Mouse (Mus musculus) liver, embryonic 16.5 days (tissue): ENCODE measurements around the gene Asf1b. TPM values are rescaled to one million over a fixed set of nuclear protein-coding genes. Genes with fewer than 3 reads are reported as not detected.

Experiments used
- ATAC-seq: fragments of 200-750 bp; cut with Nextera tagmentation; 2 replicates; pipeline ENCODE4 v1.8.0; 2017; ENCODE audit warnings: low read depth, mild to moderate bottlenecking, moderate number of reproducible peaks, moderate library complexity
- H3K27ac ChIP-seq: fragments of 300-500 bp; sonication (generic); 2 replicates; pipeline ENCODE4 v1.5.1; 2014; ENCODE audit warnings: mild to moderate bottlenecking, low read length
- H3K27me3 ChIP-seq: fragments of 300-500 bp; sonication (generic); 2 replicates; pipeline ENCODE4 v1.6.1; 2014; ENCODE audit warnings: low read depth, low read length, mixed read lengths; ENCODE audit not compliant: control insufficient read depth, insufficient read depth
- H3K36me3 ChIP-seq: fragments of 300-500 bp; sonication (generic); 2 replicates; pipeline ENCODE4 v1.6.1; 2014; ENCODE audit warnings: mild to moderate bottlenecking; ENCODE audit not compliant: control insufficient read depth, insufficient read depth
- H3K4me1 ChIP-seq: fragments of 300-500 bp; sonication (generic); 2 replicates; pipeline ENCODE4 v1.6.1; 2014; ENCODE audit warnings: low read depth, low read length, mixed read lengths; ENCODE audit not compliant: control insufficient read depth
- H3K4me2 ChIP-seq: fragments of 300-500 bp; sonication (generic); 2 replicates; pipeline ENCODE4 v1.6.1; 2014; ENCODE audit warnings: low read depth, low read length, mixed read lengths
- H3K4me3 ChIP-seq: fragments of 300-500 bp; sonication (generic); 2 replicates; pipeline ENCODE4 v1.5.1; 2014; ENCODE audit warnings: low read depth, mild to moderate bottlenecking, low read length
- H3K9ac ChIP-seq: fragments of 300-500 bp; sonication (generic); 2 replicates; pipeline ENCODE4 v1.6.1; 2014; ENCODE audit warnings: low read depth, low read length
- H3K9me3 ChIP-seq: fragments of 300-500 bp; sonication (generic); replicated peaks from 2 replicates; pipeline ENCODE4 v1.6.1; 2016; ENCODE audit warnings: low read length; ENCODE audit not compliant: control insufficient read depth
- WGBS: fragments of 180-500 bp; shearing (Covaris S2); extraction: QIAGEN DNeasy Blood & Tissue Kit; methylation state at CpG from one replicate; pipeline ENCODE4 v1.1.7; 2014; ENCODE audit not compliant: insufficient replicate concordance; 5-methylcytosine and 5-hydroxymethylcytosine counted together
- polyA plus RNA-seq: library from polyadenylated mRNA; unstranded; fragments of >200 nt; fragmentation: Nextera tagmentation; extraction: Ambion mirVana; gene quantifications from 2 replicates; pipeline ENCODE4 v1.2.1, GENCODE M21; 2015

Gene Asf1b
- polyA plus RNA-seq, 1 experiment from 2014 or later, result 110 TPM

DNA sequence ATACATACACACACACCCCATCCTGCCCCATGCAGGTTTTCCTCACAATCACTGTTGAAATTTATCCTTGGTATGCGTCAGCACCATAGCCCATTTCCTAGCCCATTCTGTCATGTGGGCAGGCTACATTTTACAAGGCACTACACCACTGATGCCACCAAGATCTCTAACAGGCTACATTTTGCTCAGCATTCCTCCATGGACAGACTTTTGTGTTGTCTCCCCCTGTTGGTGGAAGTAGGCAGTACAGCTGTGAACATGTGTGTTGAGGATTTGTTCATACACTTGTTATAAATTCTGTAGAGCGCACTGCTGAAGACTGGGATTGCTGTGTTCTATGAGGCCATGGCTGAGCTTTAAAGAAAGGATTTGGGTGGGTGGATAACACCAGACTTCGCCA, 33.7 kb upstream of the Asf1b start:
- Histone ChIP-seq H3K4me2 (no peak overlapping the region), H3K9ac (no peak overlapping the region), H3K4me1 (peaks cover 12% of the 10 kb centered on the region), H3K36me3 (no peaks in the 10 kb centered on the region), H3K4me3 (no peak overlapping the region), H3K27me3 (no peaks in the 10 kb centered on the region), H3K9me3 (no peaks in the 10 kb centered on the region), H3K27ac (no peak overlapping the region)
- no peak for ATAC-seq
- 60% methylated on average over 3 of the region's 3 CpGs for WGBS

GRCm38 (mm10) chr8:83922727-83923126, 32.6 kb upstream of the Asf1b start:
- no peaks in the 10 kb centered on the region for H3K9me3 ChIP-seq
- no peak overlapping the region for H3K4me2 ChIP-seq
- H3K9ac ChIP-seq, result no peak overlapping the region
- H3K4me1 ChIP-seq, result peaks cover 9% of the 10 kb centered on the region
- H3K27me3 ChIP-seq, result no peaks in the 10 kb centered on the region
- WGBS, result 80% methylated on average over 8 of the region's 8 CpGs
- H3K27ac ChIP-seq, result no peak overlapping the region
- no peaks in the 10 kb centered on the region for H3K36me3 ChIP-seq
- H3K4me3 ChIP-seq, result no peak overlapping the region
- no peak for ATAC-seq

GRCm38 (mm10) chr8:83924585-83924984, 30.7 kb upstream of the Asf1b start:
- no peak overlapping the region for H3K4me3 ChIP-seq
- no peak overlapping the region for H3K27ac ChIP-seq
- no peak for ATAC-seq
- no peaks in the 10 kb centered on the region for H3K36me3 ChIP-seq
- 77% methylated on average over 5 of the region's 5 CpGs for WGBS
- H3K9ac ChIP-seq, result no peak overlapping the region
- H3K4me1 ChIP-seq, result no peaks in the 10 kb centered on the region
- H3K9me3 ChIP-seq, result no peaks in the 10 kb centered on the region
- H3K4me2 ChIP-seq, result no peak overlapping the region
- no peaks in the 10 kb centered on the region for H3K27me3 ChIP-seq

- ATAC-seq, result no peak
- H3K36me3 ChIP-seq, result no peaks in the 10 kb centered on the region
Measured at GRCm38 (mm10) chr8:83926266-83926665, 29.0 kb upstream of the Asf1b start.

DNA sequence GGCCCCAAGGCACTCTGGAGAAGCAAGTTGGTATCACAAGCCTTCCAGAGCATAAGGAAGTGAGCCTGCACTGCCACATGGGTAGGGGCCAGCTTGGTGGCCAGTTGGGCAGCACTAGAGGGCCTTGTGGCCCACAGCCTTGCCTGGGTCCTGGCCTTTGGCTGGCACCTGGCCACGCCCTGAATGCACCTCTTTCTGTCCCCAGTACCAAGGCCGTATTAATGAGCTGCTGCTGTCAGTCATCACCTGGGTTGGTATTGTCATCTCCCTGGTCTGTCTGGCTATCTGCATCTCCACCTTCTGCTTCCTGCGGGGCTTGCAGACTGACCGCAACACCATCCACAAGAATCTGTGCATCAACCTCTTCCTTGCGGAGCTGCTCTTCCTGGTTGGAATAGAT, 21.1 kb upstream of the Asf1b start:
- ATAC-seq, result no peak
- Histone ChIP-seq H3K4me1 (no peaks in the 10 kb centered on the region), H3K27me3 (no peaks in the 10 kb centered on the region), H3K9me3 (no peaks in the 10 kb centered on the region), H3K36me3 (no peaks in the 10 kb centered on the region), H3K27ac (no peak overlapping the region), H3K9ac (no peak overlapping the region), H3K4me3 (no peak overlapping the region), H3K4me2 (no peak overlapping the region)
- WGBS, result 74% methylated on average over 5 of the region's 5 CpGs

More at GRCm38 (mm10) chr8:83926266-83926665, 29.0 kb upstream of the Asf1b start:
- Histone ChIP-seq H3K27me3 (no peaks in the 10 kb centered on the region), H3K4me2 (no peak overlapping the region), H3K4me3 (no peak overlapping the region), H3K9ac (no peak overlapping the region), H3K4me1 (no peaks in the 10 kb centered on the region), H3K9me3 (no peaks in the 10 kb centered on the region), H3K27ac (no peak overlapping the region)
- 63% methylated on average over 7 of the region's 7 CpGs for whole genome bisulfite sequencing

DNA sequence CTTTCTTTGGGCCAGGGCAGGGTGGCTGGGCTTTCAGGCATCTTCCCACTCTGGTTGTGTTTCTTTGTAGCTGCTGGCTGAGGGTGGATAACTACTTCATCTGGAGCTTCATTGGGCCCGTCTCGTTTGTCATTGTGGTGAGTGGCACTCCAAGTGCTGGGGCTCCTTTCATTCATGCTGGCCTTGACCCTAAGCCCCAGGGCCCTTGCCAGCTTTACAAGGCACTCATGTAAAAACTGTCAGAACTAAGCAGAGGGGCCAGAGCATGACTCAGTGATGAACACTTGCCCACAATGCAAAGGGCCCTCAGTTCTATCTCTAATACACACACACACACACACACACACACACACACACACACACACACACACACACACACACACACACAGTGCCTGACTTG, 20.3 kb upstream of the Asf1b start:
- Histone ChIP-seq H3K27me3 (no peaks in the 10 kb centered on the region), H3K4me2 (no peak overlapping the region), H3K27ac (no peak overlapping the region), H3K4me3 (no peak overlapping the region), H3K4me1 (no peaks in the 10 kb centered on the region), H3K9me3 (no peaks in the 10 kb centered on the region), H3K36me3 (no peaks in the 10 kb centered on the region), H3K9ac (no peak overlapping the region)
- ATAC-seq, result no peak
- WGBS, result 73% methylated on average over 2 of the region's 2 CpGs

GRCm38 (mm10) chr8:83935435-83935834, 19.9 kb upstream of the Asf1b start:
- Histone ChIP-seq H3K9me3 (no peaks in the 10 kb centered on the region), H3K4me3 (no peak overlapping the region), H3K4me2 (no peak overlapping the region), H3K27me3 (no peaks in the 10 kb centered on the region), H3K27ac (no peak overlapping the region), H3K4me1 (no peaks in the 10 kb centered on the region), H3K36me3 (no peaks in the 10 kb centered on the region), H3K9ac (no peak overlapping the region)
- ATAC-seq, result no peak
- WGBS, result 77% methylated on average over 8 of the region's 8 CpGs

DNA sequence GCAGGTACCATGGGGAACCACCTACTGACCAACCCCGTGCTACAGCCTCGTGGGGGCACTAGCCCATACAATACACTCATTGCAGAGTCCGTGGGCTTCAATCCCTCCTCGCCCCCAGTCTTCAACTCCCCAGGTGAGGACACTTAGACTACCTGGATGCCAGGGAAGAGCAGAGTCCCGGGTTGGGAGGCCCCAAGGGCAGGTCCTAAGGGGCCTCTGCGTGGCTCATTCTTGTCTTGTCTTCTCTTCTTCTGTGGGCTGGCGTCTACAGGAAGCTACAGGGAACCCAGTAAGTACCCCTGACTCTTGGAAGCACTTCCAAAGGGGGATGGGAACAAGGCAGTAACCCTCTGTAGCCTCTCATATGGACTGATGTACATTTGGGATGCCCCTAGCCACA, 17.7 kb upstream of the Asf1b start:
- no peak for ATAC-seq
- 66% methylated on average over 7 of the region's 7 CpGs for WGBS
- no peaks in the 10 kb centered on the region for H3K36me3 ChIP-seq
- H3K27ac ChIP-seq, result no peak overlapping the region
- no peak overlapping the region for H3K4me3 ChIP-seq
- no peaks in the 10 kb centered on the region for H3K9me3 ChIP-seq
- H3K27me3 ChIP-seq, result no peaks in the 10 kb centered on the region
- H3K4me2 ChIP-seq, result no peak overlapping the region
- H3K9ac ChIP-seq, result no peak overlapping the region
- no peaks in the 10 kb centered on the region for H3K4me1 ChIP-seq

DNA sequence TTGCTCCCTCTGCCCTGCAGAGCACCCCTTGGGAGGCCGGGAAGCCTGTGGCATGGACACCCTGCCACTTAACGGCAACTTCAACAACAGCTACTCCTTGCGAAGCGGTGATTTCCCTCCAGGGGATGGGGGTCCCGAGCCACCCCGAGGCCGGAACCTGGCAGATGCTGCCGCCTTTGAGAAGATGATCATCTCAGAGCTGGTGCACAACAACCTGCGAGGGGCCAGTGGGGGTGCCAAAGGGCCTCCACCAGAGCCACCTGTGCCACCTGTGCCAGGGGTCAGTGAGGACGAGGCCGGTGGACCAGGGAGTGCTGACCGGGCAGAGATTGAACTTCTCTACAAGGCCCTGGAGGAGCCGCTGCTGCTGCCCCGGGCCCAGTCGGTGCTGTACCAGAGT, 17.0 kb upstream of the Asf1b start:
- Histone ChIP-seq H3K4me2 (no peak overlapping the region), H3K27ac (no peak overlapping the region), H3K4me1 (no peaks in the 10 kb centered on the region), H3K9me3 (no peaks in the 10 kb centered on the region), H3K9ac (no peak overlapping the region), H3K36me3 (no peaks in the 10 kb centered on the region), H3K4me3 (no peak overlapping the region), H3K27me3 (no peaks in the 10 kb centered on the region)
- WGBS, result 78% methylated on average over 15 of the region's 15 CpGs
- ATAC-seq, result no peak
